Mouse (Mus musculus) midbrain, embryonic 11.5 days (tissue): ENCODE results near the gene Clpx. TPM values are rescaled to one million over a fixed set of nuclear protein-coding genes. Genes with fewer than 3 reads are reported as not detected.

Experiments
- ATAC-seq: fragments of 200-750 bp; cut with Nextera tagmentation; 2 replicates; pipeline ENCODE4 v1.8.0; 2017; ENCODE audit warnings: moderate TSS enrichment, moderate library complexity; ENCODE audit not compliant: low FRiP score
- DNase-seq: peaks from one replicate; pipeline ENCODE4 v3.0.0; 2015; ENCODE audit warnings: low spot score; ENCODE audit errors: missing footprints
- H3K27ac ChIP-seq: fragments of 300-500 bp; sonication (generic); 2 replicates; pipeline ENCODE4 v1.5.1; 2014; ENCODE audit warnings: low read depth, low read length
- H3K27me3 ChIP-seq: fragments of 300-500 bp; sonication (generic); 2 replicates; pipeline ENCODE4 v1.6.1; 2014; ENCODE audit warnings: mild to moderate bottlenecking, low read length, moderate library complexity, mixed read lengths; ENCODE audit not compliant: control insufficient read depth, insufficient read depth
- H3K36me3 ChIP-seq: fragments of 300-500 bp; sonication (generic); 2 replicates; pipeline ENCODE4 v1.6.1; 2014; ENCODE audit warnings: mild to moderate bottlenecking, low read length, moderate library complexity, mixed read lengths; ENCODE audit not compliant: control insufficient read depth, insufficient read depth
- H3K4me1 ChIP-seq: fragments of 300-500 bp; sonication (generic); 2 replicates; pipeline ENCODE4 v1.6.1; 2014; ENCODE audit warnings: low read length; ENCODE audit not compliant: control insufficient read depth, insufficient read depth
- H3K4me2 ChIP-seq: fragments of 300-500 bp; sonication (generic); 2 replicates; pipeline ENCODE4 v1.6.1; 2014; ENCODE audit warnings: mild to moderate bottlenecking, moderate library complexity
- H3K4me3 ChIP-seq: fragments of 300-500 bp; sonication (generic); 2 replicates; pipeline ENCODE4 v1.5.1; 2014; ENCODE audit warnings: low read depth, low read length
- H3K9ac ChIP-seq: fragments of 300-500 bp; sonication (generic); 2 replicates; pipeline ENCODE4 v1.6.1; 2014; ENCODE audit warnings: low read length
- H3K9me3 ChIP-seq: fragments of 300-500 bp; sonication (generic); 2 replicates; pipeline ENCODE4 v1.6.1; 2016; ENCODE audit warnings: low read length; ENCODE audit not compliant: control insufficient read depth
- WGBS: fragments of 180-500 bp; shearing (Covaris S2); extraction: QIAGEN DNeasy Blood & Tissue Kit; methylation state at CpG from one replicate; pipeline ENCODE4 v1.1.7; 2014; 5-methylcytosine and 5-hydroxymethylcytosine counted together
- polyA plus RNA-seq: library from polyadenylated mRNA; unstranded; fragments of >200 nt; fragmentation: Nextera tagmentation; extraction: Ambion mirVana; gene quantifications from 2 replicates; pipeline ENCODE4 v1.2.1, GENCODE M21; 2014

Clpx gene
- polyA plus RNA-seq, 1 experiment from 2014 or later: 45.8 TPM

DNA sequence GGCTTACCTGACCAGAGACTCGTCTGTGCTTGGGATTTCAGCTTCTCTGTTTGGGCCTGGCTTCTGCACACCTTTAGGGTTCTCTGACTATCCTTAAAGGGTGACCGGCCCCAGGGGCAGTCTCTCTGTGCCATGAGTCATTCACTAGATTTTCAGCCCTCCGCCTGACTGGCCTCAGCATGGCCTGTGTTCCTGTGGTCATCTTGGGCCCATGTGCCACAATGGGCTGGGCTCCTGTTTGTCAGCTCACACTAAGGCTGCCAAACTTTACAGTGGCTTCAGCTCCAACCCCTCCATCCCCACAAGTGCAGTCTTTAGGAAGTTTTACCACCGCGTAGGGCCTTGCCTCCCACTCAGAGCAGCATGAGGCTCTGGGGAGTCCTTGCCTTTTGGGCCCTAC, 59.2 kb downstream of the Clpx start:
- no peak overlapping the region for H3K4me2 ChIP-seq
- H3K27me3 ChIP-seq: no peaks in the 10 kb centered on the region
- no peak overlapping the region for H3K4me3 ChIP-seq
- H3K9me3 ChIP-seq: no peaks in the 10 kb centered on the region
- no peaks in the 10 kb centered on the region for H3K4me1 ChIP-seq
- no peak for ATAC-seq
- DNase-seq: no peak
- WGBS: 90% methylated on average over 5 of the region's 5 CpGs
- H3K27ac ChIP-seq: no peak overlapping the region
- no peak overlapping the region for H3K9ac ChIP-seq
- H3K36me3 ChIP-seq: no peaks in the 10 kb centered on the region; the same call in 1 of the 2 replicates

- Histone ChIP-seq H3K27ac (no peak overlapping the region), H3K4me2 (no peak overlapping the region), H3K9me3 (no peaks in the 10 kb centered on the region), H3K27me3 (no peaks in the 10 kb centered on the region), H3K4me1 (no peaks in the 10 kb centered on the region), H3K36me3 (peaks cover 19% of the 10 kb centered on the region), H3K4me3 (no peak overlapping the region), H3K9ac (no peak overlapping the region)
- DNase-seq: no peak
- WGBS: 86% methylated on average over 7 of the region's 7 CpGs
- ATAC-seq: no peak
Measured at GRCm38 (mm10) chr9:65356561-65356960, 62.5 kb downstream of the Clpx start.

DNA sequence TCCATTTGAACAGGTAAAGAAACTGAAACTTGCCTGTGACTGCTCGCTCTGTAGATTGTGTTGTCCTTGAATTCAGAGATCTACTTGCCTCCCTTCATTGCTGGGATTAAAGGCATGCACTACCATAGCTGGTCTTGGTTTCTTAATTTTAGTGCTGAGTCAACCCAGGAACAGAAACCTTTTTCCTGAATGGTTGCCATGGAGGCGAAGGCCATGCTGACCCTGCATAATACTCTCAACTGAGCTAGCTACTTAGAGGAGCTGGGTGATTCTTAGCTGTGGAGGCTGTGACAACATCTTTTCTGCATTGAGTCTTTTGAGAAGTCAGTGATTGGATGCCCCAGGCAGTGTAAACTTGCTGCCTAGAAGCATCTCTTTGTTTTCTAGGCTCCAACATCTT, 62.9 kb downstream of the Clpx start:
- 94% methylated on average over 2 of the region's 2 CpGs for WGBS
- Histone ChIP-seq H3K27me3 (no peaks in the 10 kb centered on the region), H3K9ac (no peak overlapping the region)

DNA sequence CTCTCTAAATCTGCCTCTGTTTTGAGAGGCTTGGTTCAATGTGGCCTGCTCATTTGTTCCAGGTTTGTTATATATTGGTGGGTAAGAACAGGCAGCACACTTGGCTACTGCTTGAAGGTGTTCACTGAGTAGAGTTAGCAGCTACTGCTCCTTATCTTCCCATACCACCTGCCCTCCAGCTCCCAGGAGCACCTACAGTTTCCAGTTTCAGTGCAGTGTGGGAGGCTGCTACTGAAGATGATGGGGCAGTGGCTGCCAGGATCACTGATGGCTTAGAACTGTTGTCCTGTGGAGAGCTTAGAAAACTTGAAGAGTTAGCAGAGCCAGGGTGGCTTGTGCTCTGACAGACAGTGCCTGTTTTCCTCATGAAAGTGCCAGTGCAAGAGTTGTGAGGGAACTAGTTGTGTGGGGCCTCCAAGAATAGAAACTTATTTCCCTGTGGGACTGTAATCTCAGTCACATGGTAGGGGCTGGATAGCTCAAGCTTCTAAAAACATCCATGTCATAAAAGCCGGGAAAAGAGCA, 65.0 kb downstream of the Clpx start:
- 97% methylated on average over 1 of the region's 1 CpGs for WGBS
- no peak for DNase-seq
- no peaks in the 10 kb centered on the region for H3K9me3 ChIP-seq
- H3K4me2 ChIP-seq: no peak overlapping the region
- H3K9ac ChIP-seq: no peak overlapping the region
- H3K27ac ChIP-seq: no peak overlapping the region
- no peaks in the 10 kb centered on the region for H3K27me3 ChIP-seq
- no peak for ATAC-seq
- no peaks in the 10 kb centered on the region for H3K4me1 ChIP-seq
- peaks cover 19% of the 10 kb centered on the region for H3K36me3 ChIP-seq
- H3K4me3 ChIP-seq: no peak overlapping the region

More for the DNA sequence above, 62.9 kb downstream of the Clpx start:
- Histone ChIP-seq H3K27ac (no peak overlapping the region), H3K9me3 (no peaks in the 10 kb centered on the region), H3K4me2 (no peak overlapping the region), H3K4me1 (no peaks in the 10 kb centered on the region), H3K36me3 (peaks cover 19% of the 10 kb centered on the region), H3K4me3 (no peak overlapping the region)
- no peak for DNase-seq
- ATAC-seq: no peak

DNA sequence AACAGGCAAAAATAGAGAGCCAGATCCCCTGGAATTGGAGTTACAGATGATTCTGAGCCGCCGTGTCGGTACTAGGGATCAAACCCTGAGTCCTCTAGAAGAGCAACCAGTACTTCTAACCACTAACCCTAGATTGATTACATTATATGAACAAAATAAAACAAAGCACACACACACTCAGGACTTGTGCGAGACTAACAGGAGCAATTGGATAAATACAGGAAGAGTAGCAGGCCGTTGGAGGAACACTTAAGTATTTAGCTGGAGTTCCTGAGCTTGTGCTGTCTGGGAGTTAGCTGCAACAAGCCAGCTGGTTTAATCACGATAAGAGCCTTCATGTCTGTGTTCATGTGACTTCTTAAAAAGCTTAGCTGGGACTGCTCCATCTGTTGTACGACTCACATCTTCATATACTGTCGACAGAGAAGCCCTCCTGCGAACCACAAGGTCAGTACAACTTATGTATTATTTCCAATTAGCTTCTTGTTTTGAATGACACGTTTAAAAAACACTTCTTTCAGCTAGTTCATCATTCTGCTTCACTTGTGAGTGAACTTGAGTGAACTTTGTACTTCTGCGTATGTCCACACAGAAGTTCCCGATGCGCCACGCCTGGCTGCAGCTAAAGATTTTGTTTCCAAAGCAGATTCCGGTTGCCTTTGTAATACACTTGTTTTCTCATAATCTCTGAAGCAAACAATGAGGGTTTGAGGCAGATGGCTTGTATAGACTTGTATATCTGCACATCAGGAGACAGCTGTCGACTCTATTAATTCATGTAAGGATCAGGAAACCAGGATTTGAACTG, 66.8 kb downstream of the Clpx start, which contains the start of gene Ubap1l:
Ubap1l (plus strand) TSS at position 401 of the 808 bp plus-strand sequence.
- no peak for ATAC-seq
- no peak for DNase-seq
- H3K36me3 ChIP-seq: peaks cover 19% of the 10 kb centered on the region
- H3K9me3 ChIP-seq: no peaks in the 10 kb centered on the region
- no peak within 1 kb of the TSS for H3K4me2 ChIP-seq
- H3K4me1 ChIP-seq: no peaks in the 10 kb centered on the region
- 89% methylated on average over 16 of the region's 16 CpGs for WGBS
- no peak within 1 kb of the TSS for H3K4me3 ChIP-seq
- no peaks in the 10 kb centered on the region for H3K27me3 ChIP-seq
- H3K9ac ChIP-seq: no peak within 1 kb of the TSS
- H3K27ac ChIP-seq: no peak within 1 kb of the TSS

- DNase-seq: no peak
Measured at GRCm38 (mm10) chr9:65363684-65364083, 69.6 kb downstream of the Clpx start.

GRCm38 (mm10) chr9:65365721-65366120, 71.7 kb downstream of the Clpx start:
- H3K36me3 ChIP-seq: peaks cover 2% of the 10 kb centered on the region; the same call in 1 of the 2 replicates
- DNase-seq: no peak
- H3K4me2 ChIP-seq: no peak overlapping the region
- no peak overlapping the region for H3K27ac ChIP-seq
- H3K4me1 ChIP-seq: peaks cover 3% of the 10 kb centered on the region; the same call in 1 of the 2 replicates
- no peak overlapping the region for H3K4me3 ChIP-seq
- WGBS: 93% methylated on average over 7 of the region's 7 CpGs
- H3K9ac ChIP-seq: no peak overlapping the region
- H3K9me3 ChIP-seq: no peaks in the 10 kb centered on the region
- ATAC-seq: no peak
- H3K27me3 ChIP-seq: no peaks in the 10 kb centered on the region

More at GRCm38 (mm10) chr9:65363684-65364083, 69.6 kb downstream of the Clpx start:
- Histone ChIP-seq H3K4me2 (no peak overlapping the region), H3K27me3 (no peaks in the 10 kb centered on the region), H3K4me1 (peaks cover 3% of the 10 kb centered on the region; the same call in 1 of the 2 replicates), H3K27ac (no peak overlapping the region), H3K9me3 (no peaks in the 10 kb centered on the region), H3K36me3 (peaks cover 16% of the 10 kb centered on the region), H3K4me3 (no peak overlapping the region), H3K9ac (no peak overlapping the region)
- WGBS: 79% methylated on average over 9 of the region's 9 CpGs
- ATAC-seq: no peak

DNA sequence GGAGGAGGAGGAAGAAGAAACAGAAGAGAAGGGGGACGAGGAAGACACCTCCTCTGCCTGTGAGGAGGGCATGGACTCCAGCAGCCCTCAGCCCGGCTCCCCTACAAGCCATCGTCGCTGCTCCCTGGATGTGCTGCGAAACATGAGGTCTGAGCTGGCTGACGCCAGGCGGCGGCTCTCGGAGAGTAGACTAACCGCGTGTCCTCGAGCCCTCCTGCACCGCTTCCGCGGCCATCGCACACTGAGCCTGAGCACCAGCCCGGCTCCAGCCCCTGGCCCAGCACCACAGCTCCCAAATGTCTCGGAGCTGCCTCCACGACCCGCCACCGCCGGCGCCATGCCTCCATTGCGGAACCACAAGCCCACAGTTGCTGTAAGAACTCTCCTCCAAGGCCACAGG, 77.7 kb downstream of the Clpx start:
- no peak overlapping the region for H3K27ac ChIP-seq
- H3K4me2 ChIP-seq: no peak overlapping the region
- no peaks in the 10 kb centered on the region for H3K9me3 ChIP-seq
- DNase-seq (no peak), ATAC-seq (no peak)
- no peak overlapping the region for H3K9ac ChIP-seq
- H3K36me3 ChIP-seq: no peaks in the 10 kb centered on the region
- 87% methylated on average over 22 of the region's 24 CpGs for WGBS
- H3K4me1 ChIP-seq: peaks cover 3% of the 10 kb centered on the region; the same call in 1 of the 2 replicates
- H3K27me3 ChIP-seq: no peaks in the 10 kb centered on the region
- H3K4me3 ChIP-seq: no peak overlapping the region

GRCm38 (mm10) chr9:65372449-65372848, 78.4 kb downstream of the Clpx start:
- ATAC-seq (no peak), DNase-seq (no peak)
- H3K4me2 ChIP-seq: no peak overlapping the region
- no peaks in the 10 kb centered on the region for H3K36me3 ChIP-seq
- H3K4me1 ChIP-seq: no peaks in the 10 kb centered on the region
- H3K27me3 ChIP-seq: no peaks in the 10 kb centered on the region
- H3K4me3 ChIP-seq: no peak overlapping the region
- H3K9ac ChIP-seq: no peak overlapping the region
- WGBS: 81% methylated on average over 4 of the region's 4 CpGs
- H3K27ac ChIP-seq: no peak overlapping the region
- no peaks in the 10 kb centered on the region for H3K9me3 ChIP-seq
